Mouse (Mus musculus) forelimb bud, embryonic 11.5 days (tissue): ENCODE measurements around the gene Sec11a.
"Not testable (repeated sequence)": the region's sequence is repeated elsewhere in the genome, so short reads cannot be mapped to it uniquely, and the experiment has no call there.

ENCODE experiments used
- DNase-seq: peaks from one replicate; pipeline ENCODE4 v3.0.0-alpha.2; 2012; ENCODE audit warnings: low read depth, low spot score

Sec11a gene

DNA sequence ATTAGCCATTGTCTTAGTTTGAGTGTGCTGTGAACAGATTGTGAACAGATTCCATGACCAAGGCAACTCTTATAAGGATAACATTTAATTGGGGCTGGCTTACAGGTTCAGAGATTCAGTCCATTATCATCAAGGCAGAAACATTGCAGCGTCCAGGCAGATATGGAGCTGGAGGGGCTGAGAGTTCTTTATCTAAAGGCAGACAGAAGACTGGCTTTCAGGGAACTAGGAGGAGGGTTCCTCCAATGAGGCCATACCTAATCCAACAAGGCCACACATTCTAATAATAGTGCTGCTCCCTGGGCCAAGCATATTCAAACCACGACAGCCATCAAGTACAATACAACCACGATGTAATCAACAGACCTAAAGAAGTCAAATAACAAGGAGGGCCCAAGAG is 11.4 kb upstream of the Sec11a start:
- DNase-seq: no peak

DNA sequence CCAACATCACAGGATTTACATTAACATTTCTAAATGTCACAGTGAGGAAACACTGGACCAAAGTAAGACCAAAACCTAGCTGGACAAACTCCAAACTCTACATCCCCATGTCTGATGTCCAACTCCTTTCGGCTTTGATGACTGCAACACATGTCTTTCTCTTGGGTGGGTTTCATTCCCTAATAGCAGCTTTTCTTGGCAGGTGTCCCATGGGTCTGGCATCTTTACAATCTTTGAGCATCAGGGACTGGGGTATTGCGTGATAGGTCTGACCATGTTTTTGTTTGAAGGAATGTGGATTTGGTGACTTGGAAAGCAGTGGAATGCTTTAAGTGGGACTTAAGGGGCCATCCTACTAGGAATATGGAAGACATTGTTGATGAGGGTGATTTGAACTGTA is 9.3 kb upstream of the Sec11a start:
- DNase-seq: no peak

DNA sequence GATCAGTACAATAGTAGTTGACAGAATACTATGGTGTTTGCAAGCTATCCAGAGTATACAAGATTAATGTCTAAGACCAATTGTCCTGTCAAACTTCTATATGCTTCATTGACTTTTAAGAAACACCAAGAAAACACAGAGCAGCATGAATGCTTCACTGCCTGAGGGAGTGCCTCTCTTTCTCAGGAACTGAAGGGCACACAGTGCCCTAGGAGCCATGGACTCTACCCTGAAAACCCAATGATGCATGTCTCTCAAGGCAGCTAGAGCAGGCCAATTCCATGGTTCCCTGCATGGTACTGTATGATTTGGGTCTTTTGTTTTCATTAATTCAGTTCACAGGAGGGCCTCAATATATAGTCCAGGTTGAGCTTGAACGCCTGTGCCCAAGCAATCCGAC is 6.7 kb upstream of the Sec11a start:
- no peak for DNase-seq

DNA sequence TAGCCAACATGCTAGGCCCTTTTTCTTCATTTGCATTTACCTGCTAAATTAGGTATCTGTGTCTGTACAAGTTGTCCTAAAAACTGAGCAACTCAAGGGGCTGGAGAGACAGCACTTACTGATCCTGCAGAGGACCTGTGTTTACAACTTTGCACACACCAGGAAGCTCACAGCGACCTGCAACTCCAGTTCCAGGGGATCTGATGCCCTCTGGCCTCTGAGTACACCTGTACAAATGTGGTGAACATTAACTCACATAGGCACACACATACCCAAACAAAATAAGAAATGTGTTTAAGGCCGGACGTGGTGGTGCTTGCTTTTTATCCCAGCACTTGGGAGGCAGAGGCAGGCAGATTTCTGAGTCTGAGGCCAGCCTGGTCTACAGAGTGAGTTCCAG is 4.6 kb upstream of the Sec11a start:
- no peak for DNase-seq

DNA sequence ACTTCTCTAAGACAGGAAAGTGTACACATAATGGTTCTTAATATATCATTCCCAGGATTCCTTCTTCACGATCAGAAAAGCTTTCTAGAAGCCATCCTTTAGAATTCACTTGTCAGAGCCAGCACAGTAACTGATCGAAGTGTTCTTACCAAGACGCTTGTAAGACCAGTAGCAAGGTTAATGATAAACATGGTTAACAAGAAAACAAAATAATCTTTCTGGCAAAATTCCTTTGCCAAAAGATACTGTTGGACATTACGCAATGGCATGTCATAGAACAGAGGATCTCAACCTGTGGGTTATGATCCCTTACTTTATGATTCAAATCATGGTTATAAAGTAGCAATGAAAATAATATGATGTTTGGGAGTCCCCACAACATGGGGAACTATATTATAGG is 3.9 kb upstream of the Sec11a start:
- no peak for DNase-seq

DNA sequence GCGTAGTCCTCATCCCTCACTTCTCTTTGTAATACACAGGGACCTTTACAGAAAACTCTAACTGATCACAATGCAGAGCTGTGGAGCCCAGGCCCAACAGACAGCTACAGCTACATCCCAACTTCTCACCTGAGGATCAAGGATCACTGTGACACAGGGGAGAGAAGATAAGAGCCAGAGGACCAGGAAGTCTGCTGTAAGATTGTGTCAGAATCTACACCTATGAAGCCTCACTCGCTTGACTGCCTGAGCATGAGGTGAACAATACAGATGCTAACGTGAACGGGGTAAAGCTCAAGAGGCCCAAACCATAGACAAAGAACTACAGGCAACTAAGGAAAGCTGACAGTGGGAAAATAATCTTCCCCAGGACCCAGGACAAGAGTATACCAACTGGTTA is 7.8 kb downstream of the Sec11a start:
- no peak for DNase-seq

DNA sequence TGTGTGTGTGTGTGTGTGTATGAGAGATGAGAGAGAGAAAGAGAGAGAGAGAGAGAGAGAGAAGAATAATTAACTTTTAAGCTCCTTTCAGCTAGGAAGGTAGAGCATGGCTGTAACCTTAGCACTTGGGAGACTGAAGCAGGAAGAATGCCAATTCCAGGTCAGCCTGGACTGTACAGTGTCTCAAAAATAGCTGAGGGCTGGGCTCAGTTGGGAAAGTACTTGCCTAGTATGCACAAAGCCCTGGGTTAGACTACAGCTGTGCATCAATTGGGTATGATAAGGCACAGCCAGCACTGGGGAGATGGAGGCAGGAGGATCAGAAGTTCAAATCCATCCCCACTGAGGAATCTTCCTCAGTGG is 10.3 kb downstream of the Sec11a start:
- not testable (repeated sequence) for DNase-seq

DNA sequence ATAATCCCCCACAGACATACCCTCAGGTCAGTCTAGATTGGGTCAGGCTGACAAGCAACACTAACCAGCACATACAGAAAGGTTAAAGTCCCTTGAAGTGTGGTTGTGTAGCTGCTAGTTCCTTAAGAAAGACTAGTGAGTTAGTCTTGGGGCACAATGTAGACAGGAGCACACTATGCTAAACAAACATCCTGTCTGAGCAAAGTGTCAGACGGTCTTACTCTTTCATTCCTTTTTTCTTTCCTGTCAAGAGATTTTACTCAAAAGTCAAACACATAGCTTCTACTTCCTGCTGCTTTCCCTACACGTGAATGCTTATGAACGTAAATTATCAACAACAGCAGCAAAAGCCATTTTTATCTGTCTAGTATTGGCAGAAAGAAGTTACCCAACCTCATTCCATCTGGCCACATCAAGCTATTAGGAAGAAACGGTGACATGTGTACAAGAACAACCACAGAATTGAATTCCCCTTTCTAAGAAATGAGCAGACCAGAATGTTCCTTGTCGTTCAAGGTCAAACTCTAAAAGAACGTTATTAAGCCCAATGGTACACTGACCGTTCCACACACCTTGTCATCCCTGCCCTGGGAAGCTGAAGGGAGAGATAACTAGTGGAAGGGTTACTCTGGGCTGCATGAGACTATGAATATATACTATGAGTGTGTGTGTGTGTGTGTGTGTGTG is 10.8 kb downstream of the Sec11a start:
- DNase-seq: not testable (repeated sequence)

DNA sequence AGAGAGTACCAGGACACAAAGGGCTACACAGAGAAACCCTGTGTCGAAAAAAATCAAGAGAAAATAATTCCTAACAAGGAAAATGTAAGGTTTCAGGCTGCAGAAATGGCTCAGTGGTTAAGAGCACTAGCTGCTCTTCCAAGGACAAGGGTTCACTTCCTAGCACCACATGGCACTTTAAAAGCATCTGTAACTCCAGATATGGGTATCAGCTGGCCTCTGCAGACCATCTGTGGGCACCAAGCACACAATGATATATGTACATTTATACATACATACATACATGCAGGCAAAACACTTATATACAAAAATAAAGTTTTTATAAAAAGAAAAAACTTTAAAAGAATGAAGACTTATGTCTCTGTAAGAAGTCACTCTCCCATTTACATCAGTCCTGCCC is 11.7 kb downstream of the Sec11a start:
- DNase-seq: no peak

DNA sequence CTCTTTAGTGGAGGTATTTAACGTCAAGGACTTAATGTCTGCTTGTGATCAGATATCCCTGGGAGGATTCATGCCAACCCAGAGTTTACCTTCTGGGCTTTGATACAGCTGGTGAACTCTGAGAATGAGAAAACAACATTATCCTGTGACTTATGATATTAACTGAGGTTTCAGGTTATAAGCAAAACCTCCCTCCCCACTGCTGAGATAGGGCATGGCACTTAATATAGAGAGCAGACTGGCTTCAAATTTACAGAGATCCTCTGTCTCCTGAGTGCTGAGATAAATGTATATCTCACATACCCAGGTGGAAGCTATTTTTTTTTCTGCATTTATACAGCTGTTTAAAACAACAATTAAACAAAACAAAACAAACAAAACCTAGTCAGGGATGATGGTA is 14.8 kb downstream of the Sec11a start:
- no peak for DNase-seq

DNA sequence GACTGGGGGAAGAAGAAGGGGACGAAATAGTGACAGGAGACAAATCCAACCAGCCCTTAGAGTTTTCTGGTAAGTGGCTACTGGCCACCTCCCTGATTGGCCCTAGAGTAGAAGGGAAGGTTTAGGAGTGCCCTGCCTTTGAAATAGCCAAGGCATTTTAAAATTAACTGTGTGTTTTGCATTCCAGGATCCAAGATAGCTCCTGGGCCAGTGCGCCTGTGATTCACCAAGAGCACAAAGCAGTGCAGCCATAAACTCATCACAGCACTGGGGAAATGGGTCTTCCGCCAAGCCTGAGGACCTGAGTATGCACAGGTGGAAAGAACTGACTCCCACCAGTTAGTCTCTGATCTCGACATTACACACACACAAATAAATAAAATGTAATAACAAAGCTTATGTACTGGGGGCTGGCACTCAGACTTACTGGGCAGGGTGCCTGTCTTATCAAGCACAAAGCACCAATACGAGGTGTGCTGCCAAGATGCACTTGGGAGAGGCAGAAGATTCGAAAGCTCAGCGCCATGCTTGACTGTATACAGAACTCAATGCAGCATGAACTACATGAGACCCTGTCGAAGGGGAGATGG is 15.9 kb downstream of the Sec11a start:
- no peak for DNase-seq

DNA sequence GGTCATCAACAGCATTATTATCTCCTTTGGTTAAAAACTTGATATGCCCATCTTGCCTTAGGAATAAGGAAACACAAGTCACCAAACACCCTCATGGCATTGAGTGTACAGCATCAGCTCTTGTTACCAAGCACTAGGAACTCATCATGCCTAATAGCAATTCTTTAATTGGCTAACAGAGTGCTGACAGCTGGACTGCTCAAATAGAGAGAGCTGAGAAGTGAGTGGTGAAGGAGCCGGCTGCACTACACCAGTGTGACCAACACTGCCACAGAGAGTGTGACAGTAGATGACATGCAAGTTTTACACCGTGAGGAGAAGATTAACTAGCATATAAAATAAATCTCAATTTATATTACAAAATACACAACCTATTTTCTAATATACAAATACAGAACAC is 24.4 kb downstream of the Sec11a start:
- DNase-seq: no peak

DNA sequence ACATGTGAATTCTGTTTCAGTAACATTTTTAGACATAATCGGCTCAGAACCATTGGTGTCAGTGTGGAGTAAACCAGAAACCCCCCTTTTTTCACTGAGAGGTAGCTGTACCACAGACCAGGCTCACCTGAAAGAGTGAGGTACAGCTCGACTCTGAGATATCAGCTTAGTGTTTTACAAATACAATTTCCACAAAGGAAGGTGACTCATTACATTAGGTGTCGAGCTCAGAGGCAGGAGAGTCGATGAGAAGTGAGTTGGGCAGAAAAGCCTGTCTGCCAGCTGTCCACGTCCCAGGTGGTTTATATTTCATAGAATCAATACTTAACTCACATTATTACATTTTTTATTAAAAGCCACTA is 28.0 kb downstream of the Sec11a start:
- DNase-seq: no peak

DNA sequence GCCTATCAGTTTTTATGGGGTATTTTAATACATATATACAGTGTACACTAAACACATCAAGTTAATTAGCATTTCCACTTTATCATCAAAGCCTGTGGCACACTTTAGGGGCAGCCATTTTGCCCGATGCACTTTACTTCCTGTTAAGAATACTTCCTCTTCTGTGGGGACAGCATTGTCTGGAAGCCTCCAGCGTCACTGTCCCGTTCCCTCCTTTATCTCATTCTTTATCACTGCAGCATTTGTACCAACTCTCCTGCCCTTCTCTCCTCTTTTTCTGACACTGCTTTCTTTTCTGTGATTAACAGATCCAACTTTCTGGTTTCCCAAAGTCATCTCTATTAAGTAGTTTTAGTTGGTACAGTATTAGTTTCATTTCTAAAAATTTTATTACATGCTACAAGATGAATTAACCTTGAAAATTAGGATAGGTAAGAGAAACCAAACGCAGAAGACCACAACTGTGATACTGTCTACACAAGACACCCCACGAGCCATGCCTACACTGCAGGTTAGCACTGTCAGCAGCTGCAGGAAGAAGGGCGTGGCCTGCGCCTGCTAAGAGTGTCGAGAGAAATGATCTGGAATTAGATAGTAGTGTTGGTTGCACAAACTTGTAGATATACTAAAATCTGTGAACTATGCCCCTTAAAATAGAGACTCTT is 28.5 kb downstream of the Sec11a start:
- DNase-seq: no peak

DNA sequence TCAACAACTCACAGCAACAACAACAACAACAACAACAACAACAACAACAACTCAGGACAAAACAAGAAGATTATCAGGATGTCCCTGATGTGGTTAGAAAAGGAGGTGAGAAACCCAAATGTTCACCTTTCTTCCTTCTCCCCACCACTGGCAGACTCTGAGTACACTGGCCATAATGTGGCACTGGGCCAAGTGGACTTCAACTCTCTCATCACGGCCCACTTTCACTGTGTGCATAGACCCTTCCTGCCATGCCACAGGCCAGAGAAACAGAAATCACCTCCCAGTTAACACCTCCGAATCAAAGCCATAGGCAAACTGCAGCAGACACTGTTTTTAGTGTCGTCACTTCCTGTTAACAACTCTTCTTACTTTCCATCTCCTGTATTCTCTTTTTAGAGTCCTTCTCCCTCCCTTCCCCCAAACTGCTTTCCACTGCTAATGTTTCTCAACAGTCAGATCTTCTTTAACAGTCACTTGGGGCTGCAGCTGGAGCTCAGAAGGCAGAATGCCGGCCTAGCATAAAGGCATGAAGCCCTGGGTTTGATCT is 29.6 kb downstream of the Sec11a start:
- no peak for DNase-seq

DNA sequence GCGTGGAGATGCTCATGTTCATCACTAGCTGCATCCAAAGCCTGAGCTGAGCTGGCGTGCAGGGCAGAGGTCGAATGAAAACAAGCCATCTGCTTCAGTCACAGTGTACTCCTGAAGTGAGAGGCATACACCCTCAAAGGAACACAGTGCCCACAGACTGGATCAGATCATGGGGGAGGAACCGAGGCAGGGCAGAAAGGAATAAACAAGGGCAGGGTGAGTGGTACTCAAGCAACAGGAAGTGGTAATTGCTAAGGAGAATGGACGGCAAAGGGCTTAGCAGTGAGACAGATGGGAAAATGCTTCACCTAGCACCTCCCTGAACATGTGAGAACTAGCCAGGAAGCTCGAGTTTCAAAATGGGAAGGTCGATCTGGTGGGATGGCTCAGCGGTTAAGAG is 35.1 kb downstream of the Sec11a start:
- no peak for DNase-seq

DNA sequence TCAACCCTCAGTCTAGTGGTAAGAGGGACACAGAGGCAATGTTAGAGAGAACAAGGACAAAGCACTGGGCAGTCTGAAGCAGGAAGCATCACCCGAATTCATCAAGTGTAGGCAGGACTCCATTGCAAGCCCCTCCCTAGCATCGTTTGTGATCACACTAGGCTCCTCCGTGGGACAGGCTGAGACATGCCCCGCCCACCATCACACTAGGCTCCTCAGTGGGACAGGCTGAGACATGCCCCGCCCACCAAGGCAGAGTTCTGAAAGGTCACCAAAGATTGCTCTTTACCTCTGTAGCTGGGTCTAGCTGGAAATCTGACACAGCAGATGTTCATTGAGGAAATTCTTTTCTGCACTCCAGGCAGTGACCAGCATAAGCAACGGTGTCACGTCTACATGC is 36.5 kb downstream of the Sec11a start:
- DNase-seq: no peak

DNA sequence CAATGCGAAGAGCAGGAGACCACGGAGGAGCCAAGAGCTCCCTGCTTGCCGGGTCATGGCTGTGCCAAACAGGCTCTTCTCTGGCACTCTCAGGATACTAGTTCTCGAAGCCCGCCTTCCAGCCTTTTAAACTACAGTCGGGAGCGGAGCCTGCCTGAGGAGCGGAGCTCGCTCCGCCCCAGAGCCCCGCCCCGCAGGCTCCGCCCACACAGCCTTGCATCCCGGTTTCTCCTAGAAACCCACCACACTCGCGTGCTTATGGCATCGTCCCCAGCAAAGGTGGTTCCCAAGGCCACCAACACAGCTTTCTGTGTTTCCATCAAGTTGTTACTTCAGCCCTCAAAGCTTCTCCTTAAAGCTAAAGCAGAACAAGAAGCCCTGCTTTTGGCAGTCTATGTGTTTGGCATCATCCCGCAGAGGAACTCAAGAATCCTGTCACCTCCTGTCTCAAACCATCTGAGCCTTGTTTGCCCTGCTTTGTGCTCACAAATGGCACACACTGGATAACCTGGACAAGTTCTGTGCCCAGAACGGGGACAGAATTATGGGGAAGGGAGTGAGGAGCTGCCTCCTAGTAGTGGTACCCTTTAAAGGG is 42.6 kb downstream of the Sec11a start, which contains the start of gene Nmb:
TSS of gene Nmb (minus strand) at position 156 of the 595 bp plus-strand sequence.
- DNase-seq: peak; percentile 57

DNA sequence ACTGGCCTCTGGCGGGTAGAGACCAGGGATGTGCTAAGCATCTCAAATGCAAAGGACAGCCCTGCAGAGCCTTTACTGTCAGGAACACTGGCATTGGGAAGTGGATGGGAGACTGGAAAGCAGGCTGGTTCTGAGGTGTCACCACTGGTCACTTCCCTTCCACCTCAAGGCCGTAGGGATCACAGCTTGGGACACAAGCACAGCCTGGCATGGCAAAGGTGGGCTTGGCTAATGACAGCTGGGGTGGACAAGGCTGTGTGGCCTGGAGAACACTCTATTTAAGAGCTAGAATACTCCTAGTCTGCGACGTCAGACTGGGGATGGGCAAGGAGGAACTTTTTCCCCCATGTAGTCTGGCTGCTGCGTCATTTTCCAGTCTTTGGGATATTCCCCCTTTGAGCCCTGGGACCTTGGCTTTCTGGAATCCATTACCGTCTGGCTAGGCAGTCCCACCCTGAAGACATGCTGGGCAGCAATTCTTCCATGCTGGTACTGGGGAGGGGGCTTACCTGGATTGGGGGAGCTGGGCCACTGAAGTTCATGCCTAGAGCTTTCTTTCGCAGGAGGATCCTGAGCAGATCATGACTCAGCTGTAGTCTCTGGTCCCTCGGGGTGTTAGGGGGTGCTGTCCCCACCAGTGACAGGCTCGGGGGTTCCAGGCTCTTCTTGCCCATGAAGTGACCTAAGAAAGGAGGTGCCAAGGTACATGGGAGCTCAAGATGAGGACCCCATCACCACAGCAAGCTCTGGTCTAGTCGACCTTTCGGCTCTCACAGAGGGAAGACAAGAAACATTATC is 43.8 kb downstream of the Sec11a start:
- DNase-seq: no peak

DNA sequence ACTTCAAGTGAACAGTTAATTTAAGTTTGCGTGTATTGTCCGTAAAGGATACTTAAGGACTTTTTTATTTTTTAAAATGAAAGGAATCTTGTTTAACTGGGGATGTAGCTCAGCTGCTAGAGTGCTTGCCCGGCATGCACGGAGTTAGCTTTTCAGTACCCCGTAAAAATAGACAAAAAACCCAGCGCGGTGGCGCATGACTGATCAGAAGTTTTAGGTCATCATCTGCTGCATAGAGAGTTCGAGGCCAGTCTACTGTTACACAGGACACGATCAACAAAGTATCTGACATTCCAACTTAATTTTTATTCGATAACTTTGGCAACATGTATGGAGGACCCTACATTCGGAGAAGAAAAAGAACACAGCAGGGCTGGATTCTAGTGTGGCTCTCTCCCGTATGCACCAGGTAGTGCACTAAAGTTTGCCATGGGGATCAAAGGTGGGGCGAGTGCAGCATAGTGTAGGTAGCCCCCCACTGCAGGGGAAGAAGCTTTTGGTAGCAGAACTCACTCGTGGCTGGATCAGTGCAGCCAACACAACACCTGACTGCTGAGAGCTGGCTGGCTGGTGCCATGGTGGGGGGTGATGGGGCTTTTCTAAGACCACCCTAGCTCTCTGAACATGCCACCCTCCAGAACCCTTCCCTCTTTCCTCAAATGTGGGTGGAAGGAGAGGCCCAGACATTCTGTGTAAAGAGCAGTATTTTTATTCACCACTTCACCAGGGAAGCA is 45.9 kb downstream of the Sec11a start:
- no peak for DNase-seq

DNA sequence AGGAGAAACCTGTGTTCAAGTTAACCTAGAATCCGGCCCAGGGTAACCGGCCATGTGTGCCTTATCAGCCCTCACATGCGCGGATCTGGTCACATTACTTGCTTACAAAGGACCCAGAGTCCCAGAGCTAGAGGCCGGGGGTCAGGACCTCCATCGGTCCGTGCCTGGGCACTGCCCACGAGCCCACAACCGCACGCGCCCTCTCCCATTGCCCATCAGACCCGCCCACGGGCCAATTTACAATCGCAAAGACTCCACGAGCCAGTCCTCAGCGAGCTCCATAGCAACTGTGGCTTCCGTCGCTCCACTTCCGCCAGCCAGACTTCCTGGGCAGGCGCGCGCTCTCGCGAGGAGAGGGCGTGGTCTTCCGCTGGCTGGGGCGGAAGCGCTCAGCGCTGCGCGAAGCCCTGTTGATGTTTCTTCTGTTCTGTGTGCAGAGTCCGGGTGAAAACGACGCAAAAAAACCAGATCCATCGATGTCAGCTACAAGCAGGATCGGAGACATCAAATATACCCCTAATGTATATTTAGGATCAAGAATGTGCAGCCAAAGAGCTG is 46.6 kb downstream of the Sec11a start, which contains the start of gene Wdr73:
TSS of gene Wdr73 (minus strand) at position 326 of the 558 bp plus-strand sequence.
- peak; percentile 89 for DNase-seq
